In genomic region chr8:69808864-69809403, GRCm38 (mm10) we compare ENCODE assay signal across 8 mouse cellular contexts. TPM values are rescaled to one million over a fixed set of nuclear protein-coding genes. Genes with fewer than 3 reads are reported as not detected.
DNase-seq lines count a peak whose midpoint lies in the region; ATAC-seq and TF ChIP-seq lines count a peak whose summit lies in the region.

No protein-coding gene starts in this region.

- peak overlapping the region; percentile 94 for H3K4me2 ChIP-seq in kidney, postnatal 0 days (ENCODE audit: low read length)
- H3K4me2 ChIP-seq in midbrain, embryonic 11.5 days, result peak overlapping the region; percentile 61
- peak overlapping the region; percentile 74 for H3K4me2 ChIP-seq in stomach, embryonic 16.5 days (ENCODE audit: low read depth, low read length)

- H3K9ac ChIP-seq in kidney, postnatal 0 days (ENCODE audit: low read depth, low read length), result peak overlapping the region; percentile 69
- peak overlapping the region; percentile 65 for H3K9ac ChIP-seq in midbrain, embryonic 11.5 days (ENCODE audit: low read length)
- peak overlapping the region; percentile 69 for H3K9ac ChIP-seq in stomach, embryonic 16.5 days (ENCODE audit: low read length)

- ATAC-seq in kidney, postnatal 0 days (replicated peaks; ENCODE audit: low FRiP score, low read depth), result peak; percentile 10; the same call in 1 of the 2 replicates
- ATAC-seq in Patski, result peak; percentile 27
- ATAC-seq in midbrain, embryonic 11.5 days (ENCODE audit: low FRiP score), result peak; percentile 62
- peak; percentile 42 for ATAC-seq in stomach, embryonic 16.5 days (ENCODE audit: insufficient read depth, low FRiP score)

- in situ Hi-C loops in Patski (cut with MboI; ENCODE audit: low pct_unique_long_range_greater_than_20kb), result loop anchor here (25.0 kb wide), 1 partner anchor 697 kb away; no protein-coding TSS in a partner anchor

- H3K27ac ChIP-seq in kidney, postnatal 0 days, result no peak overlapping the region
- H3K27ac ChIP-seq in midbrain, embryonic 11.5 days (ENCODE audit: low read depth, low read length), result no peak overlapping the region; the same call in 1 of the 2 replicates
- no peak overlapping the region for H3K27ac ChIP-seq in stomach, embryonic 16.5 days (ENCODE audit: low read length)

- WGBS in kidney, postnatal 0 days, result under 1% methylated on average over 23 of the region's 23 CpGs
- WGBS in midbrain, embryonic 11.5 days, result 6% methylated on average over 23 of the region's 23 CpGs
- 3% methylated on average over 23 of the region's 23 CpGs for WGBS in stomach, embryonic 16.5 days

- H3K4me3 ChIP-seq in kidney, postnatal 0 days (replicated peaks; ENCODE audit: low read depth, low read length), result peak overlapping the region; percentile 55
- H3K4me3 ChIP-seq in midbrain, embryonic 11.5 days (ENCODE audit: low read depth, low read length), result peak overlapping the region; percentile 48
- H3K4me3 ChIP-seq in stomach, embryonic 16.5 days (replicated peaks; ENCODE audit: low read length), result peak overlapping the region; percentile 50

- peak; percentile 18 for DNase-seq in kidney, postnatal 0 days (ENCODE audit: low spot score)
- no peak for DNase-seq in kidney, adult 18-20 months
- no peak for DNase-seq in Patski (ENCODE audit: low read depth, low spot score)
- DNase-seq in forelimb bud, embryonic 11.5 days (ENCODE audit: low read depth, low spot score), result peak; percentile 17
- peak; percentile 40 to 60 for DNase-seq in layer of hippocampus, postnatal 14 days (ENCODE audit: low spot score in 2 of 2)
- peak; percentile 85 for DNase-seq in midbrain, embryonic 11.5 days (ENCODE audit: low spot score, missing footprints)
- DNase-seq in adrenal gland, adult 8-10 months, result no peak

- POLR2A ChIA-PET in Patski (lab: Charles Lee), result interaction anchor here (1.0 kb wide), 2 partner anchors 11 to 15 kb away, joined by 4 read pairs; no protein-coding TSS in a partner anchor

- H3K27me3 ChIP-seq in kidney, postnatal 0 days (ENCODE audit: insufficient read depth, low read length), result no peaks in the 10 kb centered on the region
- no peaks in the 10 kb centered on the region for H3K27me3 ChIP-seq in Patski
- no peaks in the 10 kb centered on the region for H3K27me3 ChIP-seq in midbrain, embryonic 11.5 days (ENCODE audit: control insufficient read depth, insufficient read depth, low read length)
- no peaks in the 10 kb centered on the region for H3K27me3 ChIP-seq in stomach, embryonic 16.5 days (ENCODE audit: control insufficient read depth, insufficient read depth, low read length)

- CTCF ChIA-PET in Patski (lab: Charles Lee), result no interaction called here

- no peaks in the 10 kb centered on the region for H3K9me3 ChIP-seq in kidney, postnatal 0 days (replicated peaks; ENCODE audit: low read length)
- no peaks in the 10 kb centered on the region for H3K9me3 ChIP-seq in midbrain, embryonic 11.5 days (ENCODE audit: control insufficient read depth, low read length)
- H3K9me3 ChIP-seq in stomach, embryonic 16.5 days (replicated peaks; ENCODE audit: control insufficient read depth, low read length), result no peaks in the 10 kb centered on the region

- TF ChIP-seq CTCF in kidney, postnatal 0 days (IDR thresholded peaks at IDR 0.05; ENCODE audit: low read depth), result no peak
- no peak for TF ChIP-seq CTCF in Patski (IDR thresholded peaks at IDR 0.05)

- H3K36me3 ChIP-seq in kidney, postnatal 0 days (ENCODE audit: insufficient read depth, low read length), result peaks cover 24% of the 10 kb centered on the region
- peaks cover 31% of the 10 kb centered on the region for H3K36me3 ChIP-seq in midbrain, embryonic 11.5 days (ENCODE audit: control insufficient read depth, insufficient read depth, low read length)
- peaks cover 26% of the 10 kb centered on the region for H3K36me3 ChIP-seq in stomach, embryonic 16.5 days (ENCODE audit: control insufficient read depth, insufficient read depth, low read length)

- H3K4me1 ChIP-seq in kidney, postnatal 0 days (replicated peaks; ENCODE audit: insufficient read depth, low read length), result no peaks in the 10 kb centered on the region
- peaks cover 6% of the 10 kb centered on the region; the same call in 1 of the 2 replicates for H3K4me1 ChIP-seq in midbrain, embryonic 11.5 days (ENCODE audit: control insufficient read depth, insufficient read depth, low read length)
- H3K4me1 ChIP-seq in stomach, embryonic 16.5 days (ENCODE audit: control insufficient read depth, insufficient read depth, low read length), result no peaks in the 10 kb centered on the region; the same call in 1 of the 2 replicates

RNA-seq across cellular contexts. Expression of gene Gmip, which starts 0.5 kb away (rescaled TPM):
- 5.7 and 7.0 TPM in 2 replicates for polyA plus RNA-seq in kidney, postnatal 0 days (2015; fragmentation: Nextera tagmentation; extraction: Ambion mirVana)
- polyA plus RNA-seq in Patski (2021), result 17.8 TPM
- 10 to 100 TPM; 19.2 to 20.5 TPM for total RNA-seq in layer of hippocampus, postnatal 14 days (2021)
- polyA plus RNA-seq in midbrain, embryonic 11.5 days (2014; fragmentation: Nextera tagmentation; extraction: Ambion mirVana), result 7.8 TPM in 2 replicates
- polyA plus RNA-seq in stomach, embryonic 16.5 days (2015; fragmentation: Nextera tagmentation; extraction: Ambion mirVana), result 10.0 and 11.0 TPM in 2 replicates
- total RNA-seq in adrenal gland, adult 8-10 months (2022), result 10 to 100 TPM; 14.3 to 23.7 (median 18.9) TPM

RNA-seq across cellular contexts. Expression of gene Lpar2, which starts 13.3 kb away (rescaled TPM):
- polyA plus RNA-seq in kidney, postnatal 0 days (2015; fragmentation: Nextera tagmentation; extraction: Ambion mirVana), result 0.58 and 0.94 TPM in 2 replicates
- polyA plus RNA-seq in Patski (2021), result 8.3 TPM
- 1 to 10 TPM in 1 of 2 experiments, under 1 TPM in 1; 0.74 to 1.0 TPM for total RNA-seq in layer of hippocampus, postnatal 14 days (2021)
- 0.72 and 1.2 TPM in 2 replicates for polyA plus RNA-seq in midbrain, embryonic 11.5 days (2014; fragmentation: Nextera tagmentation; extraction: Ambion mirVana)
- polyA plus RNA-seq in stomach, embryonic 16.5 days (2015; fragmentation: Nextera tagmentation; extraction: Ambion mirVana), result 0.22 and 0.35 TPM in 2 replicates
- total RNA-seq in adrenal gland, adult 8-10 months (2022), result 1 to 10 TPM; 2.4 to 4.8 (median 3.6) TPM

RNA-seq across cellular contexts. Expression of gene Zfp866, which starts 18.0 kb away (rescaled TPM):
- 14.7 and 17.4 TPM in 2 replicates for polyA plus RNA-seq in kidney, postnatal 0 days (2015; fragmentation: Nextera tagmentation; extraction: Ambion mirVana)
- 17.6 TPM for polyA plus RNA-seq in Patski (2021)
- total RNA-seq in layer of hippocampus, postnatal 14 days (2021), result 10 to 100 TPM; 29.8 to 30.4 TPM
- polyA plus RNA-seq in midbrain, embryonic 11.5 days (2014; fragmentation: Nextera tagmentation; extraction: Ambion mirVana), result 41.5 and 42.2 TPM in 2 replicates
- 24.1 and 25.8 TPM in 2 replicates for polyA plus RNA-seq in stomach, embryonic 16.5 days (2015; fragmentation: Nextera tagmentation; extraction: Ambion mirVana)
- total RNA-seq in adrenal gland, adult 8-10 months (2022), result 10 to 100 TPM; 22.8 to 34.3 (median 28.7) TPM

RNA-seq across cellular contexts. Expression of gene Atp13a1, which starts 18.0 kb away (rescaled TPM):
- 34.1 and 38.4 TPM in 2 replicates for polyA plus RNA-seq in kidney, postnatal 0 days (2015; fragmentation: Nextera tagmentation; extraction: Ambion mirVana)
- 55.4 TPM for polyA plus RNA-seq in Patski (2021)
- total RNA-seq in layer of hippocampus, postnatal 14 days (2021), result 10 to 100 TPM; 44.3 to 44.5 TPM
- 33.8 and 40.7 TPM in 2 replicates for polyA plus RNA-seq in midbrain, embryonic 11.5 days (2014; fragmentation: Nextera tagmentation; extraction: Ambion mirVana)
- polyA plus RNA-seq in stomach, embryonic 16.5 days (2015; fragmentation: Nextera tagmentation; extraction: Ambion mirVana), result 45.6 and 46.6 TPM in 2 replicates
- total RNA-seq in adrenal gland, adult 8-10 months (2022), result 10 to 100 TPM; 38.4 to 44.3 (median 40.4) TPM

RNA-seq across cellular contexts. Expression of gene Pbx4, which starts 23.4 kb away (rescaled TPM):
- 7.7 and 8.3 TPM in 2 replicates for polyA plus RNA-seq in kidney, postnatal 0 days (2015; fragmentation: Nextera tagmentation; extraction: Ambion mirVana)
- polyA plus RNA-seq in Patski (2021), result 8.0 TPM
- total RNA-seq in layer of hippocampus, postnatal 14 days (2021), result 10 to 100 TPM; 17.1 to 19.7 TPM
- polyA plus RNA-seq in midbrain, embryonic 11.5 days (2014; fragmentation: Nextera tagmentation; extraction: Ambion mirVana), result 33.9 and 39.1 TPM in 2 replicates
- 3.1 and 4.6 TPM in 2 replicates for polyA plus RNA-seq in stomach, embryonic 16.5 days (2015; fragmentation: Nextera tagmentation; extraction: Ambion mirVana)
- 1 to 10 TPM; 1.7 to 3.7 (median 2.7) TPM for total RNA-seq in adrenal gland, adult 8-10 months (2022)

Comparison
In these comparisons a context has a peak if more than half of its experiments do, and no peak if none do; other contexts are left out.
1. DNase-seq: peak in kidney, postnatal 0 days (single experiment), forelimb bud, embryonic 11.5 days (single experiment), layer of hippocampus, postnatal 14 days (2 of 2) and midbrain, embryonic 11.5 days (single experiment); none in kidney, adult 18-20 months (single experiment), Patski (single experiment) and adrenal gland, adult 8-10 months (single experiment).
2. ATAC-seq: peak in every context shown above with its lines; median percentile 62 in midbrain, embryonic 11.5 days; 42 in stomach, embryonic 16.5 days; 27 in Patski; 10 in kidney, postnatal 0 days.
3. Peak in every context shown above with its lines, with median percentiles within 50 percentile points of each other: H3K4me2 ChIP-seq, H3K4me3 ChIP-seq and H3K9ac ChIP-seq.